Mouse (Mus musculus): ENCODE measurements around the gene Drg1.

DNA sequence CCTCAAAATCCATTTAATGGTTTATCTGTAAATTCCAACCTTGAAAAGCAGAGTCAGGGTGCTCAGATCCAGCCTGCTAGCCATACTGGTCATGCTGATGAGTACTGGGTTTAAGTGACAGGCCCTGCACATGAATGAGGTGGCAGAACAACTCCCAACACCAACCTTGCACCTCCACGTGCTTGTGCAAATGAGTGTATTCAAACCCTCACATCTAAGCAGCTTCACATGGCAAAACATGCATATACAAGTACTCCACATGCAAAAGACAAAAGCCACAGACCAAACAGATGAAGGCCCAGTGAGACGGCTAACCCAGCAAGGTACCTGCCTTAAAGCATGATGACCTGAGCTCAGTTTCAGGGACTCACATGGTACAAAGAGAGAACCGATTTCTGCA lies 19.7 kb upstream of the Drg1 start:
- TF ChIP-seq EP300 (IDR thresholded peaks at IDR 0.05): no peak
- no peak for TF ChIP-seq CTCF (IDR thresholded peaks at IDR 0.05)
